Mouse (Mus musculus) forebrain, embryonic 16.5 days (tissue): ENCODE data around the gene Plekha3. TPM values are rescaled to one million over a fixed set of nuclear protein-coding genes. Genes with fewer than 3 reads are reported as not detected.

ENCODE experiments used
- polyA plus RNA-seq: library from polyadenylated mRNA; unstranded; fragments of >200 nt; fragmentation: Nextera tagmentation; extraction: Ambion mirVana; gene quantifications from 2 replicates; pipeline ENCODE4 v1.2.1, GENCODE M21; 2015

The Plekha3 gene
- polyA plus RNA-seq, 1 experiment from 2014 or later = 6.8 TPM

Other genes with a start within 250 kb of the Plekha3 start
- gene Prkra, start 27.3 kb upstream of the Plekha3 start, polyA plus RNA-seq = 93.4 and 99.7 TPM in 2 replicates
- gene Pjvk, start 26.8 kb upstream of the Plekha3 start, polyA plus RNA-seq = 0.53 and 0.80 TPM in 2 replicates
- gene Fkbp7, start 2.2 kb upstream of the Plekha3 start, polyA plus RNA-seq = 12.4 and 15.9 TPM in 2 replicates